Mouse (Mus musculus) midbrain, embryonic 12.5 days (tissue): ENCODE results near the gene Grin2a. TPM values are rescaled to one million over a fixed set of nuclear protein-coding genes. Genes with fewer than 3 reads are reported as not detected.
"Not testable (repeated sequence)": the region's sequence is repeated elsewhere in the genome, so short reads cannot be mapped to it uniquely, and the experiment has no call there.

ENCODE experiments used
- ATAC-seq: fragments of 200-750 bp; cut with Nextera tagmentation; 2 replicates; pipeline ENCODE4 v1.8.0; 2017; ENCODE audit warnings: low read depth, moderate TSS enrichment, moderate library complexity; ENCODE audit not compliant: low FRiP score
- H3K27ac ChIP-seq: fragments of 300-500 bp; sonication (generic); replicated peaks from 2 replicates; pipeline ENCODE4 v1.5.1; 2016; ENCODE audit warnings: mild to moderate bottlenecking
- H3K27me3 ChIP-seq: fragments of 300-500 bp; sonication (generic); 2 replicates; pipeline ENCODE4 v1.6.1; 2016; ENCODE audit warnings: mild to moderate bottlenecking
- H3K36me3 ChIP-seq: fragments of 300-500 bp; sonication (generic); 2 replicates; pipeline ENCODE4 v1.6.1; 2016
- H3K4me1 ChIP-seq: fragments of 300-500 bp; sonication (generic); 2 replicates; pipeline ENCODE4 v1.6.1; 2016
- H3K4me2 ChIP-seq: fragments of 300-500 bp; sonication (generic); replicated peaks from 2 replicates; pipeline ENCODE4 v1.6.1; 2016; ENCODE audit warnings: mild to moderate bottlenecking, moderate library complexity
- H3K4me3 ChIP-seq: fragments of 300-500 bp; sonication (generic); 2 replicates; pipeline ENCODE4 v1.5.1; 2016; ENCODE audit warnings: mild to moderate bottlenecking
- H3K9ac ChIP-seq: fragments of 300-500 bp; sonication (generic); replicated peaks from 2 replicates; pipeline ENCODE4 v1.6.1; 2016; ENCODE audit warnings: mild to moderate bottlenecking, moderate library complexity
- H3K9me3 ChIP-seq: fragments of 300-500 bp; sonication (generic); 2 replicates; pipeline ENCODE4 v1.6.1; 2016; ENCODE audit warnings: mild to moderate bottlenecking
- WGBS: fragments of 180-500 bp; shearing (Covaris S2); methylation state at CpG from one replicate; pipeline ENCODE4 v1.1.7; 2016; 5-methylcytosine and 5-hydroxymethylcytosine counted together
- polyA plus RNA-seq: library from polyadenylated mRNA; unstranded; fragments of >200 nt; fragmentation: Nextera tagmentation; extraction: Ambion mirVana; gene quantifications from 2 replicates; pipeline ENCODE4 v1.2.1, GENCODE M21; 2016

The Grin2a gene
- polyA plus RNA-seq, 1 experiment from 2014 or later: 2.8 TPM

DNA sequence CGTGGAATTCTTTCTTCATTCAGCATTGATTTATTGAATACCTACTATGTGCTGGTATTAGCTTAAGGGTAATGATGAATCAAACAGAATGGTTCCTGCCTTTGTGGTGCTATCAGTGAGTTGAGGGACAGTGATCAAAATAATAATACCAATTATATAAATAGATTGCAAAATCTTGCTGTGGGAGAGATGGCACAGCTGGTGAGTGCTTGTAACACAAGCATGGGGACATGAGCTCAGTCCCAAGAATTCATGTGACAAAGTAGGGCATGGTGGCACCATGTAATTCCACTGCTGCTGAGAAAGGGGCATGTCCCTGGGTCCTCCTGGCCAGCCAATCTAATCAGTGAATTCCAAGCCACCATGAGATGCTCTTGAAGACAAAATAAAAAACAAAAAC lies 324.1 kb downstream of the Grin2a start:
- WGBS: 83% methylated on average over 1 of the region's 1 CpGs
- no peaks in the 10 kb centered on the region; the same call in 1 of the 2 replicates for H3K27me3 ChIP-seq
- no peak for ATAC-seq
- H3K4me3 ChIP-seq: no peak overlapping the region
- no peaks in the 10 kb centered on the region for H3K9me3 ChIP-seq
- H3K4me1 ChIP-seq: peaks cover 6% of the 10 kb centered on the region; the same call in 1 of the 2 replicates
- H3K27ac ChIP-seq: no peak overlapping the region
- no peaks in the 10 kb centered on the region for H3K36me3 ChIP-seq
- H3K4me2 ChIP-seq: no peak overlapping the region
- no peak overlapping the region for H3K9ac ChIP-seq

DNA sequence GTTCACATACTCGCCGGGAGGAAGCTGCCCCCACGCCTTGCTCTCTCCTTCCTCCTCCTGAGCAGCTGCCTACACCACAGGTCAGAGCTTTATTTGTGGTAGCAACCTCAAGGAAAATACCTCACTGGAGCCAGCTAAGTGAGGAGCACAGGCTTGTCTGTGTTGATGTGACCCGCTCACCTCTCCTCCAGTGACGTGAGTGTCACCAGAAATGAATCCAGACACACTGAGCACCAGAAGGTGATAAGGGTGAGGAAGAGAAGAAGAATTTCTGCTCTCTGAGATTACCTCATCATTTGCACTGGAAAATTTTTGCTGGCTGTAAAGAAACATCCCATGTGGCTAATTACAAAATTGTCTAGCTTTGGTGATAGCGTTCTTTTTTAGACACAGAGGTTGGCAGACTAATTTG lies 324.6 kb downstream of the Grin2a start:
- Histone ChIP-seq H3K27me3 (no peaks in the 10 kb centered on the region; the same call in 1 of the 2 replicates), H3K4me2 (no peak overlapping the region), H3K9me3 (no peaks in the 10 kb centered on the region), H3K4me3 (no peak overlapping the region), H3K36me3 (no peaks in the 10 kb centered on the region), H3K4me1 (peaks cover 6% of the 10 kb centered on the region; the same call in 1 of the 2 replicates), H3K27ac (no peak overlapping the region), H3K9ac (no peak overlapping the region)
- no peak for ATAC-seq
- WGBS: 72% methylated on average over 6 of the region's 6 CpGs

DNA sequence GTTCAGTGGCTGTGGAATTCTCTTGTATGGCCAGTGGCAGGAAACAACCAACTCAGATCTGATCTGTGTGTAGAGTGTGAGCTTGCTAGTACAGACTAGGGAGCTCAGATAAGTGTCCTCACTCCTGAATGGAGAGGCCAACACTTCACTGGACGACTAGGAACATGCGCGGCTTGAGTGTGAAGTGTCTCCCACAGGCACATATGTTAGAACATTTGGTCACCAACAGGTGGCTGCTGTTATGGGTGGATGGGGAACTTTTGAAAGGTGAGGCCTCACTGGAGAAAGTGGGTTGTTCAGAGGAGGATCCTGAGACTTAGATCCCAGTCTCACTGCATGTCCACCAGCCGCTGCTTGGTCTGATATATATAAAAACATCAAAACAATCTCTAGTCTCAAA lies 329.5 kb downstream of the Grin2a start:
- Histone ChIP-seq H3K27me3 (no peaks in the 10 kb centered on the region; the same call in 1 of the 2 replicates), H3K9ac (no peak overlapping the region), H3K4me3 (no peak overlapping the region), H3K9me3 (no peaks in the 10 kb centered on the region), H3K27ac (no peak overlapping the region), H3K4me1 (no peaks in the 10 kb centered on the region), H3K36me3 (no peaks in the 10 kb centered on the region), H3K4me2 (no peak overlapping the region)
- no peak for ATAC-seq
- 91% methylated on average over 4 of the region's 4 CpGs for WGBS

DNA sequence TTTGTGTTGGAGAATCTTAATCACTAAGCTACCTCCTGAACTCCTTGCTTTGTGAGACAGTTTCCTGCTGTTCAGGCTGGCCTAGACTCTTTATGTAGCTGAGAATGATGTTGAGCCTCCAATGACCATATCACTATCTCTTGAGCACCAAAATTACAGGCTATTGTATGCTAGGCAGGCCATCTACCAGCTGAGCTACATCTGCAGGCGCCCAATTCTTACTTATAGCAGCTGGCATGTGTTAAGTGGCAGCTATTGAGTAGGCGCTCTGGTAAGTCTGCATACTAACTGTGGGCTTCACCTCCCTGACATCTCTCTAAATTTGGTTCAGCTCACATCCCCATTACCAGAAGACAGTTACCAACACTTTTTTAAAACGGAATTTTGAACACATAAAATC lies 331.3 kb downstream of the Grin2a start:
- Histone ChIP-seq H3K4me3 (no peak overlapping the region), H3K4me1 (no peaks in the 10 kb centered on the region), H3K27ac (no peak overlapping the region), H3K9ac (no peak overlapping the region), H3K4me2 (no peak overlapping the region), H3K36me3 (no peaks in the 10 kb centered on the region), H3K27me3 (no peaks in the 10 kb centered on the region; the same call in 1 of the 2 replicates), H3K9me3 (no peaks in the 10 kb centered on the region)
- ATAC-seq: no peak
- WGBS: 80% methylated on average over 3 of the region's 3 CpGs

DNA sequence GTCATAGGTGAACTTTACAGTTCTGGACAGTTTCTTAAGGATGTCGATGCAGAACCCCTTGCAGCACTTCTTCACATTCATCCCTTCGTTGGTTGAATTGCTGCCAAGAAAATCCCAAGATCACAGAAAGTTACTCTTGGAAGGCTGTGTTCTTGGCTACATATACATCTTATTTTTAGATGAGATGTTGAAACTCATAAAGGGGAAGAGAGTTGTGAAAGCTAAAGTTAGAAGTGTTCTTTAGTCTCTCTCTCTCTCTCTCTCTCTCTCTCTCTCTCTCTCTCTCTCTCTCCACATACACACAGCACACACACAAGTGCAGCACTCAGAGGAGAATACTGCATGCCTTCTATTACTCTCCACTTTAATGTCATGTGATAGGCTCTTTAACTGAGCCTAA lies 331.9 kb downstream of the Grin2a start:
- H3K4me1 ChIP-seq: no peaks in the 10 kb centered on the region
- H3K9me3 ChIP-seq: no peaks in the 10 kb centered on the region
- no peak overlapping the region for H3K4me3 ChIP-seq
- WGBS: 91% methylated on average over 2 of the region's 2 CpGs
- H3K9ac ChIP-seq: no peak overlapping the region
- no peaks in the 10 kb centered on the region; the same call in 1 of the 2 replicates for H3K27me3 ChIP-seq
- H3K36me3 ChIP-seq: no peaks in the 10 kb centered on the region
- H3K27ac ChIP-seq: no peak overlapping the region
- no peak for ATAC-seq
- H3K4me2 ChIP-seq: no peak overlapping the region

DNA sequence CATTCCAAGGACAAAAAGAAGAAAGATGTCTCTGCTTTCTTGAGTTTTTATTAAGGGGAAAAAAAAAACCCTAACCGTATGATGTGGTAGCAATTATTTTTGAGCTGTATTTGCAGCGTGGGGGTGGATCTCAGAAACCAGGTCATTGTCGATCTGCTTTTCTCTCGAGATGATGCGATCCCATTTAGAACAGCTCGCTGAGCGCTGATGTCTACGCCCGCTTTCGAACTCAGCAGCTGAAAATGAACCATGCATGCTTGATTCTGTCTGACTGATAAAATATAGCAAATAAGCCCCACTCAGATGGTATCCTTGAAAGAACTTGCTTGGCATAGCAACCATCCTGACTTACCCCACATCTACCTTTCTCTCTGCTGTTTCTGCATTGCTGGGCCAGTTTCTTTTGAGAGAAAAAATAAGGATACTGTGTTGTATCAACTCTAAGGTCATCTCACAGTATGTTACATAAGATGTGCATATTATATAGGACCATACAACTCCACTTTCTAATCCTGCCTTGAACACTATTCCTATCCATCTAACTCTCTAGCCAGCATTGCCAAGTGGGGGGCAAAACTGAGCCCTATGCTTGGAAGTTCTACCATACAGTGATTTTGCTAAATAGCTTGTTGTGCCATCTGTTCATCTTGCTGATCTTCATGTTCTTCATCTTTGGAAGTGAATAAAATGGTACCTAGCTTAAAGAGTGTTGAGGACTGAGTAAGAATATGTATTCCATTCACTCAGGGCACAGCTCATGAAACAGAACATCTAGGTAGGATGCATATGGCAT lies 369.5 kb downstream of the Grin2a start:
- no peak overlapping the region for H3K9ac ChIP-seq

DNA sequence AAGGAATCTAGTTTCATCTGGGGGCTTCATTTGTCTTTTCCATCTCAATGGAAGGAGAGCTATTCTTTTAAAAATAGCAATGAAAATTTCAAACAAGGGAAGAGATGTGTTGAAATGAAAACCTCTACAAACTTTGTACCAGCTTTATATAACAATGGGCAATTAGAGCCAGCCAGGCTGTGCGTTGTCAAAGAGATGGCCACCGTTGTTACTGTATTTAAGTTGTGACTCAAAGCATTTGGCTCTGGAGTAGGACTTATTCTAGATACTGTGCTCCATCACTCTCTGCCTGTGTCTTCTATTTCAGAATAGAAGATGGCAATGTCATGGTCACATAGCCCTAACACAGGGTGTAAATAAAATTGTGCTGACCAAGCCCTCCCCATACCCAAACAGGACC lies 371.0 kb downstream of the Grin2a start:
- 97% methylated on average over 2 of the region's 2 CpGs for WGBS
- H3K27ac ChIP-seq: no peak overlapping the region
- ATAC-seq: no peak
- no peaks in the 10 kb centered on the region for H3K36me3 ChIP-seq
- no peaks in the 10 kb centered on the region for H3K27me3 ChIP-seq
- H3K4me2 ChIP-seq: no peak overlapping the region
- H3K9ac ChIP-seq: no peak overlapping the region
- H3K4me3 ChIP-seq: no peak overlapping the region
- H3K4me1 ChIP-seq: no peaks in the 10 kb centered on the region
- H3K9me3 ChIP-seq: no peaks in the 10 kb centered on the region

More for the DNA sequence above, 369.5 kb downstream of the Grin2a start:
- no peaks in the 10 kb centered on the region for H3K36me3 ChIP-seq
- no peak overlapping the region for H3K4me3 ChIP-seq
- H3K9me3 ChIP-seq: no peaks in the 10 kb centered on the region
- no peak for ATAC-seq
- no peaks in the 10 kb centered on the region for H3K27me3 ChIP-seq
- H3K4me1 ChIP-seq: no peaks in the 10 kb centered on the region
- H3K4me2 ChIP-seq: no peak overlapping the region
- no peak overlapping the region for H3K27ac ChIP-seq
- 94% methylated on average over 10 of the region's 10 CpGs for WGBS

DNA sequence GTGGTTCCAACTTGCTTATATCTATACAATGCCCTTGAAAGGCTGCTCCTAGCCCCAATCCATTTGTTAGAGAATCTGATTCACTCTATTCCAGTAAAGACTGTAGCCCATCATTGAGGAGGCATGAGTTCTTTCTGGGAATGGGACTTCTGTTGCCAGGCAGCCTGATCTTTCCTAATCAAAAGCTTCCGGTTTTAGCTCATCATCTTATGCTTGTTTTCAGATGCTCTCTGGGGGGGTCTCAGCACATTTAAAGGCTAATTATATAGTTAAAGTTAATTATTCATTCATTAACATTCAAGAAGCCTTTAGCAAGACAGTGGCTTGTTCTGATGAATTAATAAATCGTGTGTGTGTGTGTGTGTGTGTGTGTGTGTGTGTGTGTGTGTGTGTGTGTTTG lies 377.2 kb downstream of the Grin2a start:
- Histone ChIP-seq H3K4me2 (no peak overlapping the region), H3K36me3 (no peaks in the 10 kb centered on the region), H3K9me3 (no peaks in the 10 kb centered on the region), H3K27me3 (no peaks in the 10 kb centered on the region), H3K27ac (no peak overlapping the region), H3K4me1 (no peaks in the 10 kb centered on the region), H3K9ac (no peak overlapping the region), H3K4me3 (no peak overlapping the region)
- 81% methylated on average over 2 of the region's 2 CpGs for WGBS
- ATAC-seq: no peak

DNA sequence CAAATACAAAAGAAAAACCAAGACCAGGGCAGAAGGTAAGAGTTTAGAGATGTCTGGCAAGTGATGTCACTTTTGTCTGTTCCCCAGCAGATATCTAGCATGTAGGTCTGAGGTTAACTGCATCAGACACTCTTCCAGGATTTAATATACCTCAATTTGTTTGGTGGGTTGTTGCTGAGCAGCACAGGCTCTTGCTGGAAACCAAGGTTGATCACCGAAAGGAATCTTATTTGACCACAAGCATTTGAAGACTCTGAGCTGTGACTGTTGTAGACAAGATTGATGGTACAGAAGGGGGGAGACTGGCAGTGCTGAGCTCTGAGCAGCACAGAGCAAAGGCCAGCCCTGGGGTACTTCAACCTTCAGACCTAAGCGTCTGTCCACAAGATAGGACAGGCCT lies 378.1 kb downstream of the Grin2a start:
- WGBS: 100% methylated on average over 2 of the region's 2 CpGs
- Histone ChIP-seq H3K27me3 (no peaks in the 10 kb centered on the region), H3K27ac (no peak overlapping the region), H3K4me3 (no peak overlapping the region), H3K9me3 (no peaks in the 10 kb centered on the region), H3K9ac (no peak overlapping the region), H3K4me2 (no peak overlapping the region), H3K4me1 (no peaks in the 10 kb centered on the region), H3K36me3 (no peaks in the 10 kb centered on the region)
- no peak for ATAC-seq

DNA sequence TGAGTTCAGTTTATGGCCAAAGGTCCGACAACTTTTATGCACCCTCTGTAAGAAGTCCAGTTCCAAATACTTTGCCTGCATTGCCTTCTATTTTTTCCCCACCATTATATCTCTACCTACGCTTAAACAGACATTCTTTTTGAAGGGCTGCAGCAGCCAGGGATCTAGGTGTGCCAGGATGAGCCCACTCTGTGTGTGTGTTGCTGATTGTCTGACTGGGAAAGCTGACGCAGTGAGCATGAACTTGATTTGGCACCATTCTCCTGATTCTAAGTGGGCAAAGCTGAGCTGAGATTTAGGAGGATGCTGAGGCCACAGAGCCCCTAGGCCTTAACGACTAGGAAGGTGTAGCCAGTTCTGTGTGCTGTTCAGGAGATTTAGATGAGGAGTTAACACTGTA lies 378.6 kb downstream of the Grin2a start:
- Histone ChIP-seq H3K4me1 (no peaks in the 10 kb centered on the region), H3K4me2 (no peak overlapping the region), H3K9me3 (no peaks in the 10 kb centered on the region), H3K27ac (no peak overlapping the region), H3K27me3 (no peaks in the 10 kb centered on the region), H3K4me3 (no peak overlapping the region), H3K36me3 (no peaks in the 10 kb centered on the region), H3K9ac (no peak overlapping the region)
- no peak for ATAC-seq
- WGBS: 85% methylated on average over 4 of the region's 4 CpGs

DNA sequence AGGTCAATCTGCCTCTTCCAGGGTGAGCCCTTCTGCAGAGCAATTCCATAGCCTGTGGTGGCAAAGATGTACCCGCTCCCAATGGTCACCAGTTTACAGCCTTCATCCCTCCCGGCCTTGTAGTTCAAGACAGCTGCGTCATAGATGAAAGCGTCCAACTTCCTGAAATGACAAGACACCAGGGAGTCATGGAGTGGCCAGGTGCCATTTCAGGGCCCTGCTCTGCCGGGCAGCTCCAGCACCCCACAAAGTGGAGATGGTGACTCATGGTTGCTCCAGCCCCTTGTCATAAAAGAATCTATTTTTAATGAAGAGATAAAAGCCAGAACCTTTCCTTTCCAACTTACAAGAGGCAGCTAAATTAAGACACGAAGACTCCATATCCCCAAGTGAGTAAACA lies 382.8 kb downstream of the Grin2a start:
- not testable (repeated sequence) for H3K4me2 ChIP-seq, H3K27me3 ChIP-seq, H3K4me1 ChIP-seq, H3K4me3 ChIP-seq, H3K9ac ChIP-seq, H3K9me3 ChIP-seq, H3K36me3 ChIP-seq, ATAC-seq, H3K27ac ChIP-seq
- WGBS: 93% methylated on average over 6 of the region's 6 CpGs

DNA sequence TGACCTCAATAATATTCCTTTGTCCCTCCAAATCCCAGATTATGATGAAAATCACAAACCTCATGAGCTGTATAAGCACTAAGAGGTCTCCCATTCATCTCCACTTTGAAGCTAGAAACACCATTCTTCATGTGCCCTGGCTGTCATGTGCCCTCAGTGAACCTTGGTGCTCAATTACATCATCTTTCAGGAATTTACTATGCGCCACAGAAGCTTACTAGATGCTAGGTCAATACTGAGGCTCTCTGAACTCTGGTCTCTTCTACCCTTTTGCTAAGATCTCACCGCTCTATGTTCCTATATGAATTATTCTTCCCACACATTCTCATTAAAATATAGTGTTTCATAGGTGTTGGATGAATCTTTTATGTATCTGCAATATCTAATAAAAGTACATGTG lies 387.9 kb downstream of the Grin2a start:
- Histone ChIP-seq H3K4me2 (no peak overlapping the region), H3K27me3 (no peaks in the 10 kb centered on the region), H3K4me3 (no peak overlapping the region), H3K9ac (no peak overlapping the region), H3K4me1 (no peaks in the 10 kb centered on the region), H3K27ac (no peak overlapping the region), H3K36me3 (no peaks in the 10 kb centered on the region), H3K9me3 (no peaks in the 10 kb centered on the region)
- WGBS: 73% methylated on average over 2 of the region's 2 CpGs
- no peak for ATAC-seq

DNA sequence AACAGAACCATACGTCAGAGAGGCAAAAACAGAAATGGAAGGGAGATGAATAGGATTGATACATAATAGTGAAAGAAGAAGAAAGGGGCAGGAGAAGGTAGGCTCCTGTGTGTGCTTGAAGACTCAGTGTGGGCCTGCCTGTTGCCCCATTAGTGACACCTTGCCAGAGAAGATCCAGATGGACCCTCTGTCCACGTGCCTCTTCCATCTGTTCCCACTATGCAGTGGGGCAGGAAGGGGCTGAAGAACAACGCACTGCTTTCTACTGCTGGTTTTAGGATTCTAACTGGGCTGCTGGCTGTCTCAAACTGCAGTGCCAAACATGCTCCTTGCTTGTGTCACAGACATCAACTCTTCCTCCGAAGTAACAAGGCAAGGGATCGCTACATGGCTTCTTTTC lies 391.4 kb downstream of the Grin2a start:
- no peak overlapping the region for H3K9ac ChIP-seq
- no peak overlapping the region for H3K27ac ChIP-seq
- H3K4me3 ChIP-seq: no peak overlapping the region
- no peaks in the 10 kb centered on the region for H3K4me1 ChIP-seq
- no peak overlapping the region for H3K4me2 ChIP-seq
- 89% methylated on average over 5 of the region's 5 CpGs for WGBS
- H3K27me3 ChIP-seq: no peaks in the 10 kb centered on the region
- ATAC-seq: no peak
- H3K36me3 ChIP-seq: no peaks in the 10 kb centered on the region
- no peaks in the 10 kb centered on the region for H3K9me3 ChIP-seq
